Comparison of ENCODE assay signal across 26 mouse cellular contexts in genomic region chr16:11729815-11730214, GRCm38 (mm10).
"Had no signal": no experiment of that assay in that cellular context is flagged by ENCODE, and none has a peak within 500 bp of the region (broad histone marks: within the 10 kb centered on the region; RNA-seq: fewer than 3 reads in every experiment).

No protein-coding gene starts in this region.

- H3K27me3 ChIP-seq: heart, embryonic 13.5 days; heart, embryonic 15.5 days; hindbrain, embryonic 13.5 days; hindbrain, embryonic 15.5 days; kidney, embryonic 15.5 days; limb, embryonic 13.5 days; limb, embryonic 15.5 days; liver, embryonic 12.5 days had no signal

- DNase-seq: gastrocnemius, adult 2 months; gastrocnemius, postnatal 10 days; gastrocnemius, postnatal 25 days; heart, adult 2 months; heart, postnatal 14 days; heart, postnatal 36 days; kidney, adult 11 months; kidney, adult 2 months; kidney, adult 9 months; kidney, postnatal 14 days; kidney, postnatal 36 days; layer of hippocampus, adult 9-11 months; layer of hippocampus, postnatal 36 days; left cerebral cortex, postnatal 4 days had no signal

- H3K9me3 ChIP-seq: heart, embryonic 13.5 days; heart, embryonic 15.5 days; hindbrain, embryonic 13.5 days; hindbrain, embryonic 15.5 days; kidney, embryonic 15.5 days; limb, embryonic 13.5 days; limb, embryonic 15.5 days; liver, embryonic 12.5 days had no signal

- H3K27ac ChIP-seq: gastrocnemius, adult 2 months; heart, adult 2 months; heart, embryonic 13.5 days; heart, embryonic 15.5 days; hindbrain, embryonic 13.5 days; hindbrain, embryonic 15.5 days; hindbrain, postnatal 0 days; kidney, embryonic 15.5 days; kidney, postnatal 0 days; limb, embryonic 13.5 days; limb, embryonic 15.5 days; liver, embryonic 12.5 days had no signal

- H3K9ac ChIP-seq: heart, embryonic 13.5 days; heart, embryonic 15.5 days; hindbrain, embryonic 13.5 days; hindbrain, embryonic 15.5 days; kidney, embryonic 15.5 days; limb, embryonic 13.5 days; limb, embryonic 15.5 days; liver, embryonic 12.5 days had no signal

- H3K4me1 ChIP-seq: heart, embryonic 13.5 days; heart, embryonic 15.5 days; hindbrain, embryonic 13.5 days; hindbrain, embryonic 15.5 days; kidney, embryonic 15.5 days; limb, embryonic 15.5 days; liver, embryonic 12.5 days had no signal

- H3K4me3 ChIP-seq: gastrocnemius, adult 2 months; heart, adult 2 months; heart, embryonic 13.5 days; heart, embryonic 15.5 days; hindbrain, embryonic 13.5 days; hindbrain, embryonic 15.5 days; kidney, embryonic 15.5 days; limb, embryonic 13.5 days; limb, embryonic 15.5 days; liver, embryonic 12.5 days had no signal

- H3K36me3 ChIP-seq: heart, embryonic 13.5 days; heart, embryonic 15.5 days; hindbrain, embryonic 13.5 days; hindbrain, embryonic 15.5 days; kidney, embryonic 15.5 days; limb, embryonic 13.5 days; limb, embryonic 15.5 days; liver, embryonic 12.5 days had no signal

- H3K4me2 ChIP-seq: heart, embryonic 11.5 days; heart, embryonic 13.5 days; heart, embryonic 15.5 days; hindbrain, embryonic 13.5 days; hindbrain, embryonic 15.5 days; kidney, embryonic 15.5 days; limb, embryonic 13.5 days; limb, embryonic 15.5 days; liver, embryonic 12.5 days had no signal

- ATAC-seq: hindbrain, postnatal 0 days; intestine, embryonic 16.5 days; liver, embryonic 12.5 days had no signal
